Mouse (Mus musculus) hindbrain, embryonic 14.5 days (tissue): Measurements from ENCODE around the gene Apoa5. TPM values are rescaled to one million over a fixed set of nuclear protein-coding genes. Genes with fewer than 3 reads are reported as not detected.

Source experiments
- ATAC-seq: fragments of 200-750 bp; cut with Nextera tagmentation; 2 replicates; pipeline ENCODE4 v1.8.0; 2017; ENCODE audit warnings: moderate number of reproducible peaks, mild to moderate bottlenecking, moderate TSS enrichment, moderate library complexity; ENCODE audit not compliant: low FRiP score
- DNase-seq: peaks from one replicate; pipeline ENCODE4 v3.0.0-alpha.2; 2015; ENCODE audit warnings: low spot score
- H3K27ac ChIP-seq: fragments of 300-500 bp; sonication (generic); 2 replicates; pipeline ENCODE4 v1.5.1; 2014; ENCODE audit warnings: mild to moderate bottlenecking, moderate library complexity
- H3K27me3 ChIP-seq: fragments of 300-500 bp; sonication (generic); 2 replicates; pipeline ENCODE4 v1.6.1; 2014; ENCODE audit warnings: mild to moderate bottlenecking, low read length, mixed read lengths; ENCODE audit not compliant: control insufficient read depth, insufficient read depth
- H3K36me3 ChIP-seq: fragments of 300-500 bp; sonication (generic); replicated peaks from 2 replicates; pipeline ENCODE4 v1.6.1; 2014; ENCODE audit not compliant: control insufficient read depth, insufficient read depth
- H3K4me1 ChIP-seq: fragments of 300-500 bp; sonication (generic); replicated peaks from 2 replicates; pipeline ENCODE4 v1.6.1; 2014; ENCODE audit warnings: antibody characterized with exemption, low read length, mixed read lengths; ENCODE audit not compliant: control insufficient read depth, insufficient read depth
- H3K4me2 ChIP-seq: fragments of 300-500 bp; sonication (generic); replicated peaks from 2 replicates; pipeline ENCODE4 v1.6.1; 2014; ENCODE audit warnings: mild to moderate bottlenecking, moderate library complexity
- H3K4me3 ChIP-seq: fragments of 300-500 bp; sonication (generic); replicated peaks from 2 replicates; pipeline ENCODE4 v1.5.1; 2014; ENCODE audit warnings: mild to moderate bottlenecking, low read length
- H3K9ac ChIP-seq: fragments of 300-500 bp; sonication (generic); 2 replicates; pipeline ENCODE4 v1.6.1; 2014
- H3K9me3 ChIP-seq: fragments of 300-500 bp; sonication (generic); 2 replicates; pipeline ENCODE4 v1.6.1; 2016; ENCODE audit warnings: low read length; ENCODE audit not compliant: control insufficient read depth
- WGBS: fragments of 180-500 bp; shearing (Covaris S2); extraction: QIAGEN DNeasy Blood & Tissue Kit; methylation state at CpG from one replicate; pipeline ENCODE4 v1.1.7; 2014; 5-methylcytosine and 5-hydroxymethylcytosine counted together
- polyA plus RNA-seq: library from polyadenylated mRNA; unstranded; fragments of >200 nt; fragmentation: Nextera tagmentation; extraction: Ambion mirVana; gene quantifications from 2 replicates; pipeline ENCODE4 v1.2.1, GENCODE M21; 2014

Apoa5 gene
- polyA plus RNA-seq, 1 experiment from 2014 or later = not detected

GRCm38 (mm10) chr9:46282631-46283436, 14.4 kb downstream of the Apoa5 start, which contains the start of gene Bud13:
Gene Bud13, plus strand, starts transcription at chr9:46283008.
- ATAC-seq (peak; percentile 92), DNase-seq (peak; percentile 92)
- Histone ChIP-seq H3K36me3 (peaks cover 60% of the 10 kb centered on the region), H3K4me3 (peak within 1 kb of the TSS; percentile 88), H3K9ac (peak within 1 kb of the TSS; percentile 83), H3K4me2 (peak within 1 kb of the TSS; percentile 64), H3K27me3 (no peaks in the 10 kb centered on the region), H3K4me1 (peaks cover 8% of the 10 kb centered on the region), H3K27ac (peak within 1 kb of the TSS; percentile 78), H3K9me3 (no peaks in the 10 kb centered on the region)
- under 1% methylated on average over 55 of the region's 55 CpGs for WGBS

- Histone ChIP-seq H3K27ac (no peak overlapping the region), H3K4me2 (no peak overlapping the region), H3K4me3 (no peak overlapping the region), H3K4me1 (no peaks in the 10 kb centered on the region), H3K9me3 (no peaks in the 10 kb centered on the region), H3K27me3 (no peaks in the 10 kb centered on the region), H3K9ac (no peak overlapping the region), H3K36me3 (peaks cover 61% of the 10 kb centered on the region)
- ATAC-seq (no peak), DNase-seq (no peak)
- WGBS = 95% methylated on average over 4 of the region's 4 CpGs
Measured at GRCm38 (mm10) chr9:46298381-46298780, 29.9 kb downstream of the Apoa5 start.

- no peak overlapping the region for H3K9ac ChIP-seq
- ATAC-seq (no peak), DNase-seq (peak; percentile 82)
- H3K27ac ChIP-seq = no peak overlapping the region
- H3K4me2 ChIP-seq = no peak overlapping the region
- no peaks in the 10 kb centered on the region for H3K27me3 ChIP-seq
- H3K4me3 ChIP-seq = no peak overlapping the region
- 12% methylated on average over 2 of the region's 2 CpGs for WGBS
- no peaks in the 10 kb centered on the region for H3K4me1 ChIP-seq
- H3K9me3 ChIP-seq = no peaks in the 10 kb centered on the region
- H3K36me3 ChIP-seq = peaks cover 29% of the 10 kb centered on the region
Measured at GRCm38 (mm10) chr9:46302142-46302541, 33.7 kb downstream of the Apoa5 start.

- no peak for ATAC-seq
- H3K9ac ChIP-seq = no peak overlapping the region
- no peaks in the 10 kb centered on the region for H3K9me3 ChIP-seq
- 0 out of 2 replicates have a peak, but pooled peaks cover under 1% of the 10 kb centered on the region for H3K4me1 ChIP-seq
- WGBS = 12% methylated on average over 7 of the region's 7 CpGs
- H3K4me2 ChIP-seq = no peak overlapping the region
- no peak overlapping the region for H3K27ac ChIP-seq
- no peak overlapping the region for H3K4me3 ChIP-seq
- H3K27me3 ChIP-seq = no peaks in the 10 kb centered on the region
- no peaks in the 10 kb centered on the region for H3K36me3 ChIP-seq
- DNase-seq = no peak
Measured at GRCm38 (mm10) chr9:46309121-46309520, 40.7 kb downstream of the Apoa5 start.

- Histone ChIP-seq H3K9ac (no peak overlapping the region), H3K36me3 (no peaks in the 10 kb centered on the region), H3K4me3 (no peak overlapping the region), H3K27ac (no peak overlapping the region), H3K9me3 (no peaks in the 10 kb centered on the region), H3K4me1 (peaks cover 21% of the 10 kb centered on the region), H3K27me3 (no peaks in the 10 kb centered on the region), H3K4me2 (no peak overlapping the region)
- ATAC-seq (peak; percentile 60; the same call in 1 of the 2 replicates), DNase-seq (peak; percentile 76)
- WGBS = 6% methylated on average over 4 of the region's 4 CpGs
Measured at GRCm38 (mm10) chr9:46314507-46314906, 46.1 kb downstream of the Apoa5 start.

- WGBS = 40% methylated on average over 2 of the region's 2 CpGs
- DNase-seq (no peak), ATAC-seq (no peak)
- Histone ChIP-seq H3K4me2 (no peak overlapping the region), H3K9me3 (no peaks in the 10 kb centered on the region), H3K4me1 (peaks cover 21% of the 10 kb centered on the region), H3K27ac (no peak overlapping the region), H3K27me3 (no peaks in the 10 kb centered on the region), H3K36me3 (no peaks in the 10 kb centered on the region), H3K4me3 (no peak overlapping the region), H3K9ac (no peak overlapping the region)
Measured at GRCm38 (mm10) chr9:46314921-46315320, 46.5 kb downstream of the Apoa5 start.

GRCm38 (mm10) chr9:46315807-46316365, 47.5 kb downstream of the Apoa5 start:
- peaks cover 21% of the 10 kb centered on the region for H3K4me1 ChIP-seq
- H3K27me3 ChIP-seq = no peaks in the 10 kb centered on the region
- no peaks in the 10 kb centered on the region for H3K9me3 ChIP-seq
- no peak overlapping the region for H3K27ac ChIP-seq
- H3K4me3 ChIP-seq = no peak overlapping the region
- H3K9ac ChIP-seq = peak overlapping the region; percentile 4; the same call in 1 of the 2 replicates
- WGBS = 23% methylated on average over 11 of the region's 11 CpGs
- DNase-seq (no peak), ATAC-seq (peak; percentile 39; the same call in 1 of the 2 replicates)
- H3K4me2 ChIP-seq = no peak overlapping the region
- no peaks in the 10 kb centered on the region for H3K36me3 ChIP-seq

GRCm38 (mm10) chr9:46316388-46316787, 48.0 kb downstream of the Apoa5 start:
- ATAC-seq (0 out of 2 replicates have a peak, but pooled peaks have one; percentile 43), DNase-seq (no peak)
- no peaks in the 10 kb centered on the region for H3K36me3 ChIP-seq
- no peak overlapping the region for H3K4me3 ChIP-seq
- WGBS = 7% methylated on average over 5 of the region's 5 CpGs
- no peak overlapping the region for H3K27ac ChIP-seq
- peaks cover 21% of the 10 kb centered on the region for H3K4me1 ChIP-seq
- no peaks in the 10 kb centered on the region for H3K9me3 ChIP-seq
- H3K27me3 ChIP-seq = no peaks in the 10 kb centered on the region
- no peak overlapping the region for H3K4me2 ChIP-seq
- H3K9ac ChIP-seq = no peak overlapping the region

GRCm38 (mm10) chr9:46316909-46317308, 48.5 kb downstream of the Apoa5 start:
- no peaks in the 10 kb centered on the region for H3K9me3 ChIP-seq
- peak overlapping the region; percentile 10; the same call in 1 of the 2 replicates for H3K27ac ChIP-seq
- 40% methylated on average over 8 of the region's 8 CpGs for WGBS
- H3K4me2 ChIP-seq = no peak overlapping the region
- H3K27me3 ChIP-seq = no peaks in the 10 kb centered on the region
- ATAC-seq = peak; percentile 28; the same call in 1 of the 2 replicates
- H3K9ac ChIP-seq = no peak overlapping the region
- H3K4me3 ChIP-seq = no peak overlapping the region
- peaks cover 21% of the 10 kb centered on the region for H3K4me1 ChIP-seq
- DNase-seq = no peak
- no peaks in the 10 kb centered on the region for H3K36me3 ChIP-seq
